Mouse (Mus musculus) left cerebral cortex, adult 8-10 months (tissue): ENCODE measurements around the gene Tjp1. TPM values are rescaled to one million over a fixed set of nuclear protein-coding genes. Genes with fewer than 3 reads are reported as not detected.
A peak's percentile ranks its signal among the peaks of the same experiment; 100 is the strongest.

Source experiments
- DNase-seq, 2 experiments: peaks; one replicate each; pipeline ENCODE4 v3.0.0; 2022; ENCODE audit warnings: low spot score in 2 of 2
- total RNA-seq, 4 experiments: library from RNA; stranded (reverse); gene quantifications; 2 replicates each; pipeline ENCODE4 v1.2.4; 2022

The Tjp1 gene
- 100 to 1,000 TPM; 118 to 152 (median 141) TPM for total RNA-seq

DNA sequence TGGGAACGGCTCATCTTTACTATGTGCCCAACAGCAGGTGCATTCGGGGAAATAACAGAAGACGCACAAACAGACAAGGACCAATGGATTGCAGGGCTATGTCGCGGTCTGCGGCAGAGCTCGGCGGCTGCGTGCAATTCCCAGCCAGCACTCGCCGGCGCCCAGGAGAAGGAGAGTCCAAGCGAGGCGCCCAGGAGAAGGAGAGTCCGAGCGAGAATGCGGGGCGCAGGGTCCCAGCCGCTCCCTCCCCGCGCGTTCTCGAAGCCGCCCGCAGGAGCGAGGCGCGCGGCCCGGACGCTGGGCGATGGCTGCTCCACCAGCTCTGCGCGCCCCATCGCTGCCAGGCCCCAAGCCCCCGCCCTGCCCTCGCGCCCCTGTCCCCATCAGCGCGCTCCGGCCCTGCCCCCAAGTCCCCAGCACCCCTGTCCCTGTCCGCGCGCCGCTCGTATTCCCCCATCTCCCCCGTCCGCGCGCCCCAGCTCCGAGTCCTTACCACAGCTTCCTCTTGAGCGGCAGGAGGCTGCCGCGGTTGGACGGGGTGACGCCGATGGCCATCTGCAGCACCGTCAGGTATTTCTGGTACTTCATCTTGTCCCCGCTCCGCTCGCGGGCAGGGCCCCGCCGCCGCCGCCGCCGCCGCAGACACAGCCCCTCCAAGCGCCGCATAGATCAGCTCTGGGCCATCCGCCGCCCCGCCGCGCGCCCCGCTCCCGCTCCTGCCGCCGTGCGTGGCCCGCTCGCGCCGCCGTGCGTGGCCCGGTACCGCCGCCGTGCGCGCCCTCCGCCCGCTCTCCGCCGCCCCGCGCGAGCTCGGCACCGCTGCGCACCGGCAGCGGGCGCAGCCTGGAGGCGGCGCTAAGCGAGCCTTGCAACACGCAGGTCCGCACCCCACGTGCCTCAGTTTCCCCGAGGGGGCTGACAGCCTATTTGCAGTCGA, at the start of gene Tjp1:
Tjp1 (minus strand) TSS at position 711 of the 937 bp plus-strand sequence.
- DNase-seq: peak in 1 of 2 experiments; percentile 53

DNA sequence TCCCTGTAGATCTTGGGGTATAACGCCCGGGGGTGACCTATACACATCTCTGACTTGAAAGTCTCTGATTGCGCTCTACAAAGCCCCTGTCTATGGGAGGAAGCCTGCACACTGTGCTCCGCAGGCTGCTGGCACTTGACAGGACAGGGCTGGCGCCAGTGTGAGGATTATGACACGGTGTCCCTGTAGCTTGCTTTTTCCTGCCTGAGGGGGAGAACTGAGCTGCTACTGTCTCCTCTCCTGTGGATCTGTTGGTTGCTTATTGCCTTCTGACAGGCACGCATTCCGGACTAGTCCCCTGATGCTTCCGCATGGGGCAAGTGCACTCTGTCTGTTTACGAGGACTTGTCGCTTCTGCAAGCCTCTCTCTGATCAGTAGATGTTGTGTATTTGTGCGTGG, 49.5 kb upstream of the Tjp1 start:
- no peak for DNase-seq

DNA sequence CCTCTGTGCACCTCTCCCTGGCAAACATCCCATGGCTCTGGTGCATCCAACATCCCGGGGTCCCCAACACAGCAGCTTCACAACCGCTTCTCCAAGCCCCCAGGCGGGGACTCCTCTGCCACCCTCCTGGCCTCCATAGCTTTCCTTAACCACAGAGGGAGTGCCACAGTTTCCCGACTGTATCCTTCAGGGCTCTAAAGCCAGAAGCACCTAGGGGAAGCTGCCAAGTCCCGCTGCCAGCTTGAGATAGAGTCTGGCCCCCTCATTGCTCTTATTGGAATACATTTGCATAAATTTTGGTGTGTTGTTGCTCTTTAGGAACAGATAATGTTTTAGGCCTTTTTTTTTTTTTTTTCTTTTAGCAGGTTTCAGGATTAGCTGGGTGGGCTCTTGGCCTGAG, 45.1 kb upstream of the Tjp1 start:
- DNase-seq: peak in 1 of 2 experiments; percentile 16

DNA sequence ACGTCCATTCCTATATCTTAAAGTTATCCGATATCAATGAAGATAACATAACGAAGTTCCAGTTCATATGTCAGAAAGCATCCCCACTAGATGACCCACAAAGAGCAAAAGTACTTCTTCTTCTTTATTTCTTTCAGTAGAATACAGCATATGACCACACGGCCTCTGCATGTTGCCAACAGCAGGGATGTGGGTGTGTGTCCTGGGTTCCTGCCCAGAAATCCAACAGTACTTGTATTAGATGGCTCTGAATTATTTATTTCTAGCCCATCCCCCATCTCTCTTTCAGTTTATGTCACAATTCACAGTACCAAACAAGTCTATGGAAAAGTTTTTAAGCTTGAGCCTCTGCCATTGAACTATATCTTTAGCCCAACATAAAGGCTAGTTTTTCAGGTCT, 43.1 kb upstream of the Tjp1 start:
- peak in 1 of 2 experiments; percentile 16 for DNase-seq

DNA sequence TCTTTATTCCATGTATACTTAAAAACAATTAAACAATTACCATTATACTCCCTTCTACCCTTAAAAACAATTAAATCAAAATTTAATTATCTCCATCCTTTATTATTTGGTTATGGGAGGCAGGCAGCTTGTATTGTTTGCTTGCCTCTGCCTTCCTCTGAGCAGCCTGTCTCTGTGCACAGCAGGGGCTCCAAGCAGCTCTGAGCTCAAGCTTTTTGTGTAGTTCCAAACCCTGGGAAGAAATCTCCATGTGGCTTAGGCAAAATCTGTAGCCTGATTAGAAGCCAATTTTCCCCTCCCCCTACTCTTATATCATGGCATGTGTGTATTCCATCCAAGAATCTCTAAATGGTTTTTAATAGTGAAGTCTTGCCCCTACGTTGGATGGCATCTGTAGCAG, 28.4 kb upstream of the Tjp1 start:
- no peak for DNase-seq

DNA sequence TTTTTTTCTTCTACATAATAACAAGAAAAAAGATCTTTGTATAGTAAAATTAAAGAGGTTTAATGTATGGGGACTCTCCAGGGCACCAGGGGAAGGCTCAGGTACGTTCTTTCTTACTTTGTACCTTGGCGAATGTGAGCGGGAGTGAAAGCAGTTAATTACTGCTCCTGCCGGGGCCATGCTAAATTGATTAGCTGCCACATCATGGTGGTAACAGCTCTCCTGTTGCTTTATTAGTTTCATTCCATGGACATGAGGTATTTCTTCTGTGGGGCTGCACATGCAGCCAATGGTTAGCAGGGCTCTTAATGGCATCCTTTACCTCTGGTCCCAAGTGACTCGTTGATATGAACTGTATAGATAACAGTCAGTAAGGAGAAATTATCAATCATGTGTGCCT, 18.2 kb upstream of the Tjp1 start:
- DNase-seq: no peak

DNA sequence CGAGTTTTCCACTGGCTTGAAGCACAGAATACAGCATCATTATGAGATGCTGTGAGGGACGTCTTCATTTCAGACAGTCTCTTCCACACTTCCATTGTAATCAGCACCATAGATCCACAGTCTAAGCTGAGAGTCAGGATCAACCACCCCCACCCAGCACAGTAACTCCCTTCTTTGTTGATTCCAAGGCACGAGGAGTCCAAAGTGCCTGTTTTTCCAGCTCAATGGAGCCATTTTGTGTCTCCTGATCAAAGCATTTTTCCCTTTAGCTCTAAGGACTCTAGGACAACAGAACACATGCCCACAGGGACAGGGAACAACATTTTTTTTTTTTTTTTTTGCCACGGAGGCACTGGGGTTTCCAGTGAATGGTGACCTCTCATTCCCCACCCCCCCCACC, 5.1 kb upstream of the Tjp1 start:
- DNase-seq: no peak

DNA sequence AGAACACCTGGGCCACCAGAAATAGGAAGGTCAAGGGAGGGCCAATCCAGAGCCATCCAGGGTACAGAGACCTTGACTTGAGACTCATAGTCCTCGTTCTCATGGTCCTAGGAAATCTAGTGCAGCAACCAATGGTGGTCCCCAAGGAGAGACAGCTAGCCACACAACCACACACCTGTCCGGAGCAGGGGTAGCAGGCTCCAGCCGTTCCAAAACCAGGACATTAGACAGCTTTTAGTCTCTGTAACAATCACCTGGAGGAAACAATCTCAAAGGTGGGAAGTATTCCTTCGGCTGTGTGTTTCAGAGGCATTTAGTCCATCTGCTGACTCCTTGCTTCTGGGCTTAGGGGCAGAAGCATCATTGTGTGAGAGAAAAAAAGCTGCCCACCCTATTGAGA, 4.5 kb downstream of the Tjp1 start:
- no peak for DNase-seq

DNA sequence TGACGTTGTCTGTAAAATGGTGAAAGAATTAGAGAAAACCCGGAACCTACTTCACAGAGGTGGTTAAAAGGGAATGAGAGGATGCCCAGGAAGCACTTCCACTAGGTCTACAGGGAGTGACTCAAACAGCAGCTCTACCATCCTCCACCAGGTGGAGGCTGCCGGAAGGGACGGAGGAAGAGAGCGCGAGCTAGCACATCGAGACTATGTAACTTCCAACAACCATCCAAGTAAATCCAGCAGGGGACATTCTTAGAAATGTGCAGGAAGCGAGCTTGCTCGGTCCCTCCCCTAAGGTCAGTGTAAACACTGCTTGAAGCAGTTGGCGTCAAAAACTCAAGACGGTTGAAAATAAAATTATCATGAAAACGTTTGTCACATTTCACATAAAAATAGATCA, 5.1 kb downstream of the Tjp1 start:
- no peak for DNase-seq

DNA sequence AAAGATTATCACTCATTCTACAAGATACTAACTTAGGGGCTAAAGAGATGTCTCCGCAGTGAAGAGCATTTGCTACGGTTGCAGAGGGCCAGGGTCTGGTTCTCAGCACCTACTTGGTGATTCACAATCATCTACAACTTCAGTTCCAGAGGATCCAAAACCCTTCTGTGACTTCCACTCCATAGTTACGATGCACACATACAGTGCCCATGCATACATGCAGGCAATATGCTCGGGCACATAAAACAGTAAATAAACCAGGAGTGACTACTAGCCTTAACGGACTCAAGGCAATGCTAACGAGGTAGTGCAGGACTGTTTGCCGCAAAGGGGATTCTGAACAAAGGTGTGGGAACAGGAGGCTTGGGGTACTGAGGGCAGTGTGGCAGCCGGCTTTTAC, 7.0 kb downstream of the Tjp1 start:
- no peak for DNase-seq

DNA sequence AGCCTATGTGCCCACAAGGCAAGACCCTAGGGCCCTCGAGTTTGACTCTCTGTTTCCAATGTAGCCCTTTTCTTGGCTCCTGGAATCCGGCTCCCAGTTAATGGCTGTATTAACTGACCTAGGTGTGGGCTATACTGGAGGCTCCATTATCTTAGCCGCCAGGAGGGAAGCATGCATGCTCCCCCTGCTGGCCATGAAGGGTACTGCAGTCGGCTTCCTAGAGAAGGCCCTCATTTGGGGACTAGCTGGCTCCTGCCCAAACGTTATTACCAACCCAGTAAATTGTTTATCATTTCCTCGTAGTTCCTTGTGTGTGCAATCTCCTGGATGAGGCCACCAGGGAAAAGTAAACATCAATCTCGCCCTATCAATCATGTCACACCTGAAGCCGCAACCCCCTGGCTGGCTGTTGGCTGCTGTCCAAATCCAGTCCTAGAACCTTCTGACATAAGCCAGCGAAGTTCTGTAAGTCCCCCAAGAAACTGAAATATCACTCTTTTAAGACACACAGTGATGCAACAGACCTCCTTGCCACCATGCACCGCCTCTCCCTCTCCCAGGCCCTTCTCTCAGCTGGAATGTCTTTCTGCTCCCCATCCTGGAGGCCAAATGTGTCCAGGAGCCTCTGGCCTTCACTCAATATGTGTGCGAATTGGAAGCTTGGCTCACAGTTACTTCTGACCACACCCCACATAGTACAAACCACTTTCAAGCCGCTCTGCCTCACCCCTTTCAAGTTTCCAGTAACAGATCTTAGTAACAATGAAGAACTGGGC, 7.6 kb downstream of the Tjp1 start:
- peak in 1 of 2 experiments; percentile 63 for DNase-seq

DNA sequence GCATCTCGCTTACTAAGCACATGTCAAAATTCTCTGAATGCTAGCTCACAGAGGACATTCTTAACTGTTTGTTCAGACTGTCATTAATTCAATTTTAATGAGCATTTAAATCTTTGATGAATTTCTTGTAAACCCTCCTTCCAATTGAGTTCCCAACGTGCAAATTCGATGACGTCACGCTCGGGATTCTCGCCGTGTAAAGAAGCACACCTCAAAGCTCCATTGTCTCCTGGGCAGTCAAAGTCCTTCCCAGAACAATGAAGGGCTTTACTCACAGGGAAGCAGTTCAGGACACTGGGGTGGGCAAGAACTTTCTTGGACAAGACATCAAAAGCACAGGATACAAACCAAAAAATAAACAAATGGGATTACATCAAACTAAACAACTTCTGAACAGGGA, 10.7 kb downstream of the Tjp1 start:
- DNase-seq: no peak

DNA sequence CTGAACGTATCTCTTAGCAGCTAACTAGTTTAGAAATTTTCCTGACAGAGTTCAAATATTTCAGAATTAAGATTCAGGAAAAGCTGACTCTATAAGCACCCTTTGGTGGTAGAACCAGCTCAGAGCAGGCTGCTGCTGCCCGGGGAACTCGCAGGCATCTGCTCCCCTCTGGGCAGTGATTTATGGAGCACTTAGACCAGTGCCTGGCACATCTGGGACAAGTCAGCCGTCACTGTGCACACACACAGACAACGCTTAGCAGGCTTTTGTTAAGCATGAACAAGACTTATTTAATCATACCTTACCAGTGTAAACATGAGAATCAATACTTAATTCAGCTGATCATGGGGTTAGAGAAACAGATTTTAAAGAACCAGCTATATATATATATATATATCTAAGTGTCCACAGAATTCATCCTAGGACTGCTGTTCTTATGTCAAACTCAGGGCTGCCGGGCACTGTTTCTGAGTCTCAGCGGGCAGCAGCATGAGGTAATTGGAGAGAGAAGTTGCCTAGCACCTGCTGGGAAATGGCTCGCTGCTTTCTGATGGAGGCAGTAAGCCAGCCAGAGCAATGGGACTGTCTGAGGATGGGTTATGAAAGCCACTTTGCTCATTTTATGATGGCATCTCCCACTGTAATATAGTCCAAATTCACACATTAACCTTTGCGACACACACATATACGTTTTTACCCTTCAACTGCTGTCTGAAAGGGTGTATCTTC, 14.0 kb downstream of the Tjp1 start:
- DNase-seq: no peak

DNA sequence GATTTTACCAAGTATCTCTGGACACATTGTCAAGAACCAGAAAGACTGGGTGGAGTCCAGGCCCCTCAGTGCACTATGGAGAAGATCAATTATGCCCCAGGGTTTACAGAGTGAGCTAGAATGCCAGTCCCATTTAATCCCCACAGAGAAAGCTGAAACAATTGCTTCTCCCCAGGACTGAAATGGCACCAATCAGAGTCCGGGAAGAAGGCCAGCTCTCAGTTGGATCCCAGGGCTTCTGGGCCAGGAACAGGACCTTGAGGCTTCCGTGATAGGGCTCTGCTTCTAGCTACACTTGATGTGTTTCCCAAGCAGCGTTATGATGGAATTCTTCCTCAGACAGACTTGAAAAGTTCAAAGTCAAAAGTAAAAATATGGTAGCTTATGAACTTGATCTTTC, 18.2 kb downstream of the Tjp1 start:
- peak in 1 of 2 experiments; percentile 46 for DNase-seq

DNA sequence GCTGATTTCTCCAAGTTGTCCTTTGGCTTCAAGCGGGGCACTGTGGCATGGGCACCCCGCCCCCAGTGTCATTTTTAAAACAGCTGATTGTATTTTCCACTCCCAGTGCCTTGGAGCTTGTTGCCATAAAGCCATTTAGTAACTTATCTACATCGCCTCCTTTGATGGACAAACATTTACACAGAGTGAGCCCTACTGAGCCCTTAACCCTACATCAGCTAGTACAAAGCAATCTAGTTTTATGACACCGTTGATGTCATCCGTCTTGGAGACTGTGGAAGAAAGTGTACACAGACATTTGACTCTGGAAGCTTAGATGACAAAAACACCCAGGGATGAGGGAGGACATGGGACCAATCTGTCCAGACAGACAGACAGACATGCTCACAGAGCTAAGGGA, 20.2 kb downstream of the Tjp1 start:
- DNase-seq: no peak

DNA sequence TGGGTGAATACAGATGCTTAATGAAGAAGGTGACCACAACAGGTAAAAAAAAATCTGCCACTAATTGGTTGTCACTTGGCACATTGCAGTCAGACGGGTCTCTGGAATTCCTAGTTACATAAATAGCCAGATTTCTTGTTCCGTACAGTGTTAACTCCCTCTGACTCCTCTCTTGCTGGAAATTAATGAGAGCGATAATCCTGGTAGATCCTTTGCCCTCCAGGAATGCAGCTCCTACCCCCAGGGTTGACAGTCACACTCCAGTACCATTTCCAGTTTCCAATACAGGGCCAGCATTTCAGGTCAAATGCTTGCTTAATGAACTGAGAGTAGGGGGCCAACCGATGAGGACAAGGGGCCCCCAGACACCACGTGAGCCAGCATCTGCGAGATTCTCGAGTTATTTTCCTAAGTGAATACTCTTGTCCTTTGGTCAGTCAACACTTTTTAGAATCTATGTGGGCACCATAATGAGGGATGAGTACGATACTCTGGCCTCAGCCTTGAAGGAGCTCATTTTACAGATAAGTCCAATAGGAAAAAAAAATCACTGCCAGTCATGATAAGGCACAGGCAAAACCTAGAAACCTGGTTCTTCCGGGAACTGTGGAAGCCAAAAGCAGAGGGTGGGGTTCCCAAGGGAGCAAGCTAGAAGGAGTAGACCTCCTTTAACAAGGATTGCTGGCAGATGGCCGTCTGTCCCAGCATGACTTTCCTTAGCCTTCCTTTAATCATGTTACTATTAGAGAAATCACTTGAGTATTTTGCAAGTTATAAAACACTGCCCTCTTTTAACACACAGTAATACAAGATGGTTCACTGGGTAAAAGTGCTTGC, 24.9 kb downstream of the Tjp1 start:
- DNase-seq: no peak

DNA sequence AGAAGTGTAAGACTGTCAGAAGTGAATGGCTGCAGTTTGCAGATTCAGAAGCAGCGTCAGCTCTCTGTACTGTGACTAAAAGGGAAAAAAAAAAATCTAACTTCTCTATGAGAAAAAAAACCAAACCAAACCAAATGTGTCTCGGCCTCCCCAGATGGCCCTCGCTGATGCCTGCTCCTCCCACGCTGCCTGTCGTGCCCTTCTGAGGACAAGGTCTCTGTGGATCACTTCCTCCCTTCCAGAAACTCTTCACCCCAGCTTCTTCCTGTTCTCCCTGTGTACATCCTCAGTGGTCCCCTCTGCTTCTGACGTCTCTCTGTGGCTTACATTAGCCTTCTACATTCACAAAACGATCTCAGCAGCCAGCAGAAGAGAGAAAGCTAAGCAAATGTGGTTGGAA, 26.8 kb downstream of the Tjp1 start:
- DNase-seq: no peak

DNA sequence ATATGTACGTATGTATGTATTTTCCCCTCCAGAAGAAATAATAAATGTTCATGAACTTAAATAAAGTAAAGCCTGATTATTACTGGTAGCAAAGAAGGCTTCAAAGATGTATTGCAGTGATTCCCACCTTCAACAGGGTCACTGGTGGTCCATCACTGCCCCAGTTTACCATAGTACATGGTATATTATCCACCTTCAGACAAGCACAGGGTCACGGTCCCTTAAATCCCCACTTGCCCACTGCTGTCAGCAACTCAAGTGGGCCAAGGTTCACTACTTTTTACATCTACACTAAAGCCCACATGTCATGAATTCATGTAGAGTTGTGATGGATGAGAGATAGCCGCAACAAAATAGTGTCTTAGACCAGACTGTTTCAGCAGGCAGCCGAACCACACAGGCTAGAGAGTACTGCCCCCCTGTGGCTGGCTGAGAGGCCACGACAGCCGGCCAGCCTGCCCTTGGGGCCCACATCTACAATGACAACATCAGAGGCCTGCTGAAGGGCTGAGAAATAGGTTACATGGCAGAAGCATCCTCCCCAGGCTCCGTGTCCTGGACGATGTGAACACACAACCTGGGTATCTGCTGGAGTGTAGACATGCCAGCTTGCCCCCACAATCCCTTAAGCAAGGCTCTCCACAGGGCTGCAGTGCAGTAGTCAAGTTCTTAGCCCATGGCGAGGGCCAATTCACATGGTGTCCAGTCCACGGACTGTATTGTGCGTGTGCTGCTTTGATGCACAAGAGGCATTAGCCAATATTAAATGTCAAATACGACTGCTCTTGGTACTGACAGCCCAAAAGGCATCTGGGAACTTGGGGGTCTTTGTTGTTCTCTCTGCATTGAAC, 29.6 kb downstream of the Tjp1 start:
- DNase-seq: peak in 1 of 2 experiments; percentile 42

DNA sequence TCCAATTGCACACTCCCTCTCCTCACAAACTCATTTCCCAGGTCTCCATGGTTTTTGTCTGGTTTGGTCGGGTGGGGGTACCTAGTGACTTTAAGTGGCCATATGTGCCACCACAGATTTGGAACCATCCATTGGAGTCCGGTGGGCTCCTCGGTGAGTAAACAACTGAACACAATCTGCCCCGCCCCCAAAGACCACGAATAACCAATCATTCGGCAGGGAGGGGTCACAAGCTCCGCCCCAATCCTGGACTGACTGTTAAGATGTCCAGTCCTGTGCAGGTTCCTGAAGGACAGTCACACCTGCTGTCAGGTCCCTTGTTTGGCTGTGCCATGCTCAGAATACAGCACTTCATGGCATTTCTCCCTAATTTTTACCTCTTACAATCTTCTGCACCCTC, 37.1 kb downstream of the Tjp1 start:
- no peak for DNase-seq

DNA sequence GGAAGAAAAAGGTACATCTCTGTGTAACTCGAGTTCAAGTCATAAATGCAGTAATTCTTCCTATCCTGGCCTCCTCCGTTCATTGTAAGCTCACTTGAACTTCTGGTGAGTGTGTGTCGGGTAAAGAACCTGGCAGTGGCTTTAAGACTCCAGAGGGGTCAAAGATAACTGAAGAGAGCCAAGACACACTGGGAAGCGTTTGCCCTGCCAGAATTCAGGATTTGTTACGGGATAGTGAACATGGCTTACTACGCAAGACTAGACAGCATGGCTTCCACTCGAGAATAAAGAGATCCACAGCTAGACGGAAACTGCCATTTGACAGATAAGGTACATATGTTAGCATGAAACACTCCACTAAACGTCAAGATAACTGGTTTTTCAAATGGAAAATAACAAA, 37.8 kb downstream of the Tjp1 start:
- DNase-seq: no peak
